Mouse (Mus musculus) testis, adult 2 months (tissue): ENCODE data around the gene Olfr228.

ENCODE experiments used
- CTCF ChIP-seq: fragments of 200-500 bp; IDR thresholded peaks from 2 replicates; pipeline ENCODE4 v1.5.1; 2012; ENCODE audit warnings: low read depth, mild to moderate bottlenecking, inconsistent platforms, low read length, moderate library complexity; ENCODE audit not compliant: control insufficient read depth, insufficient read depth, insufficient replicate concordance
- POLR2A ChIP-seq: fragments of 200-500 bp; IDR thresholded peaks from 2 replicates; pipeline ENCODE4 v1.6.1; 2012; ENCODE audit warnings: low read depth, mild to moderate bottlenecking, inconsistent platforms, low read length, moderate library complexity; ENCODE audit not compliant: control insufficient read depth

- no peak for TF ChIP-seq CTCF
- TF ChIP-seq POLR2A = no peak
Observed at GRCm38 (mm10) chr2:86508161-86508560, 21.0 kb upstream of the Olfr228 start, which contains the start of gene Olfr1076.
